Mouse (Mus musculus) adrenal gland, postnatal 25 days (tissue): Measurements from ENCODE around the gene Nup205. TPM values are rescaled to one million over a fixed set of nuclear protein-coding genes. Genes with fewer than 3 reads are reported as not detected.

Experiments
- DNase-seq: peaks from one replicate; pipeline ENCODE4 v3.0.0; 2021; ENCODE audit warnings: mixed read lengths
- total RNA-seq: library from RNA; stranded (reverse); gene quantifications from 2 replicates; pipeline ENCODE4 v1.2.3, GENCODE M21; 2021

Gene Nup205
- total RNA-seq, 1 experiment from 2014 or later, result 37.1 TPM

- no peak for DNase-seq
Measured at GRCm38 (mm10) chr6:35251807-35252476, 74.7 kb downstream of the Nup205 start.

DNA sequence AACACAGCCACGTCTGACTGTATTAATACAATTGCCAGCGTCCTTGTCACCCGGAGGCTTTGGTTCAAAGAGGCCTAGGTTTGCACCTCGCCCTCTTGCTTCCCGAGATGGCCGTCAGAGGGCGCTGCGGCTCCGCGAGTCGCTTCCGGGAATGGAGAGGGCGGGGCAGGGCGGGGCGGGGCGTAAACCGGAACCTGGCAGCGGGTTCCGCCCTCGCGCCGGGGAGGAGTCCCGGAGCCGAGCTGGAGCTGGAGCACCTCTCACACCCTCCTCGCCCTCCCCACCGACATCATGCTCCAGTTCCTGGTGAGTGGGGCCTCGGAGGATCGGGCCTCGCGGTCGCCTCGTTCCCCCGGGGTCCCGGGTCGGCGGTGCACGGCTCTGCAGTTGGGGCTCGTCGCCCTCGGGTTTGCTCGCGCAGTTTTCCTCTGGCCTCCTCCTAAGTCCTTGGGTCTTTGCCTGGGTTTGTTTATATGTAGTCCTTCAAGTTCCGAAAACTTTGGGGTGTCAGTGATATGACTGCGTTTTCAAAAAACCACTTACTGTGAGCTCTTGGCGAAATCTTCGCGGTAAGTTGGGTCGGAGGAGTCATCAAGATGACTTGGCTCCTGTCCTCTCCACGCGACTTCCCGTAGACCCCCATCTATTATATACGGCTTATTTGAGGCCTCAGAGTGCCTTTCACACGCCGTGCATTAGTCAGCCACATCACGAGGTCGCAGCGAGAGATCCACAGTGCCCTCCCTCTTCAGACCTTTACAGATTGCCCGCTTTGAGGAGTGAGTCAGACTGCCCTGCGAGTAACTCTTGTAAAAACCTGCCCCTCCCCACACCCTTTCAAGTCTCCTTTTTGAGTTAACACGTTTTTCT lies 75.5 kb downstream of the Nup205 start:
- peak; percentile 93 for DNase-seq

DNA sequence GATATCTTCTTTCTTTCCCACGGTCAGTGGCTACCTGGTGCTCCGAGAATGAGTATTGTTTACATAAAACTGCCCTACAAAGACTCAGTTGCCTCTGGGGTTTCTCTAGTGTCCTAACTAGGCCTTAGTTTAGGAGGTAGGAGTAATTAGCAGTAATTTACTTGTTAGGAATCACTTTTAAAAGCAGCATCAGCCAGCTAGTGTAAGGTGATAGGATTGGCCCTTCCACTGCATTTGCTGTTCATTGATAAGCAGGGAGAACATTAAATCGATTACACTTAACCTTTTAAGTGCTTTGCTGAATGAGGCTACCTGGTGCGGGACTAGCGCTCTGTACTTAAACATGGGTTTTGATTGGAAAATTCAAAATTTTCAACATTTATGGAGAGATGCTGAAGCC lies 76.3 kb downstream of the Nup205 start:
- DNase-seq, result no peak

- DNase-seq, result no peak
Measured at GRCm38 (mm10) chr6:35254136-35254904, 77.1 kb downstream of the Nup205 start.

DNA sequence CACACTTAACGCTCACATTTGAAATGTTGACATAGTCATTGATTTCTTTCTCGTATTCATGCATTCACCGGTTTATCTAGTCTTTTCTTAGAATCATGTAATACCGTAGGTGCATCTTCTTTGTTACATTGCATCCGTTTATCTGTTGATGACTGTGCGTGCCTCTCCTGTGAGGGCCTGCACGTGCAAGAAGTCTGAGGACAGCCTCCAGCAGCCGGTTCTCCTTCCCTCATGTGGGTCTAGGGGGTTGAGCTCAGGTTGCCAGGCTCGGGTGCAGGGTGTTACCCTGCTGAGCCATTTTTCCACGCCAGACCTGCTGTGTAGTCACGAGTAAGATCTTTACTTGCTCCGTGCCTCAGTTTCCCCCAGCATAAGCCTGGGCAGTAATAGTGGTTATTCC lies 77.8 kb downstream of the Nup205 start:
- no peak for DNase-seq

DNA sequence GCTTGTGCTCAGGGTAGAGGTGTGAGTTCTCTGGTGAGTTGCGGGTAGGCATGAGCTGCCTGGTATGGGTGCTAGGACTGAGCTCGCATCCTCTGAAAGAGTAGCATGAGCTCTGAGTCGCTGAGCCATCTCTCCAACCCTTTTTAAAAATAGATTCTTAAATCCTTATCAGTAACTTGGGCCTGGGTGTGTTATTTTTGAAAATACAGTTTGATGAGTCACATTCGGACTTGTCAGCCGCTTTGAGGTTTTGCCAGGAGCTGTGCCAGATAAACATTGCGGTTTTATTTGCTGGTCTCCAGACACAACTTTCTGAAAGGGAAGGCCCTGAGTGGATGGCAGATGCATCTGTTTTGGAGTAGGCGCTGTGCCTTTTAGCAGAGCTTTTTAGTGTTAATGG lies 79.5 kb downstream of the Nup205 start:
- DNase-seq, result peak; percentile 72

DNA sequence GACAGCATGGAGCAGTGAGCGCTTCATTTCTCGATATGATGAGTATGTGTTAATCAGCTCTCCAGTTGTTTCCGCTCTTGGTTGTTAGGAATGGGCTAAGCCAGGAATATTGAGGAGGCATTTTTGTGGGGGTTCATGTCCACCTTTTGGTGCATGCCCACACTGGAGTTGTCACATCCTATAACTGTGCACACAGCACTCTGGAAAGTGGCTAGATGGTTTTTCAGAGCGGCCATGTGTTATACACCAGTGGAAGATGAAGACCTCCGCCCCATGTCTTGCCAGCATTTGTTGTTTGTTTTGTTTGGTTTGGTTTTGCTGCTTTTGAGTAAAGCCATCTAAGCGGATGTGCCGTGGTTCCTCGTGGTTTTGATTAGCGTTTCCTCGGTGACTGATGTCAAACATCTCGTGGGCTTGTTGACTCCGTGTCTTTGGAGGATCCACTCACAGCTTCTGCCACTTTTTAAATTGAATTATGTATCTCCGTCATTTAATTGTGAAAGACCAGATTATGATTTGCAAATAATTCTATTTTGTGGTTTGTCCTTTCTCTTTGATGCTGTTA lies 80.5 kb downstream of the Nup205 start:
- no peak for DNase-seq

DNA sequence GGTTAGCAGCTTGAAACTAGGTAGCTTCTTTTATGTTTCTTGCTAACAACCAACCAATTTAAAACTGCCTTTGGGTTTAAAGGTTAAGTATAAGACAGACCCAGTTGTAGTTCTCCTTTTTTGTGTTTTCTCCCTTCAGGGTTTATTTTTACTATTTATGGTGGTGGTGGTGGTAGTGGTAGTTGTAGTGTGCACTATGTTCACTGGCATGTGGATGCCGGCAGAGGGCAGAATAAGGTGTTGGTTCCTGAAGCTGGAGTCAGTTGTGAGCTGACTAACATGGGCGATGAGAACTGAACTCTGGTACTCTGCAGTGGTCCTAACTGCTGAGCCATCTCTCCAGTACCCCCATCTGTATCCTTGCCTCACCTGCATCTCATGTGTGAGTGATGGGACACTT lies 81.7 kb downstream of the Nup205 start:
- no peak for DNase-seq

- peak; percentile 45 for DNase-seq
Measured at GRCm38 (mm10) chr6:35259526-35259925, 82.3 kb downstream of the Nup205 start.

- DNase-seq, result no peak
Measured at GRCm38 (mm10) chr6:35260531-35260930, 83.3 kb downstream of the Nup205 start.

DNA sequence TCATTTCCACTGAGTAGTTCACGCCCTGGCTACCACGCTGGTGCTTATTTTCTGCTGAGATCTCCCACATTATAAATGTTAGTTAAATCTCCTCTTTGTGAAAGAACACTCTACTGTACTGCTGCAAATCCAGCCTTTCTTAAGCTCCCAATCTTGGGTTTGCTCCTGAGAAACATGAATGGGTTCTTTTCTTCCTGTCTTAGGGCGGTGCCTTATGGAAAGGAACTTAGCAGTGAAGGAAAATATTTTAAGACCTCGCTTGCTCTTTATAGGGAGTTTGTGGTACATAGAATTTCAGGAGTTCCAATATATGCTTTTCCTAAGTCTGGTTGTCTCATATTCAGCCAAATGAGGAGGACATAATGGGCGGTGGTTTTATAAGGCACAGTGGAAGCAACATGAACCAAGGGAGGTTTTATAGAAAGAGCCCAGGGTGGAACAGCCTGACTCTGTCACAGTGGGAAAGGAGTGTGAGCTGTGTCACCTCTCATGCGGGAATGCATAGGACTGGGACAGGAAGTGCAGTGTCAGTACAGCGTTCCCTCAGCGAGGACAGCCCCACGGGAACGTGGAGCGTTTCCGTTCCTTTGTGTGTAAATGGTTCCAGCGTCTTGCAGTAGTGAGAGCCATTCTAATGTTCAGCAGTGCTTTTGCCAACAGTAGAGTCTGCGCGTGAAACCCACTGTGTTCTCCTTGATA lies 88.5 kb downstream of the Nup205 start:
- no peak for DNase-seq

- DNase-seq, result no peak
Measured at GRCm38 (mm10) chr6:35268711-35269110, 91.5 kb downstream of the Nup205 start.

DNA sequence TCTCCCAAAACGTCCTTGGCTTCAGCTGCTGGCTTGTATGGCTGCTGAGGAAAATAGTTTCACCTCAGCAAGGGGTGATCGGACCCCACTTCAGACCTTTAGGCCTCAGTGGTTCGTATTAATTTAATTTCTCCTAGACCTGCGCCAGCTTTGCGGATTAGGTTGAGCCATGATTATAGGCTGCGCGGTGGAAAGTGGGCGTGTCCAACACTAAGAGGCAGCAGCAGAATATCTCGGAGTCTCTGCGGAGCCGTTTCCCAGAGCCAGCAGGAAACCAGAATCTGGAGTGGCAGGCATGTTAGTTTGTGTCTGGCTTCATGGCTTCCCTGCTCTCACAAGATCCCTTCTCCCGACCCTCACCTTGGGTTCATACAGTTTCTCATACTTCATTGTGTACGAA lies 92.4 kb downstream of the Nup205 start:
- no peak for DNase-seq

GRCm38 (mm10) chr6:35271094-35271855 lies 94.1 kb downstream of the Nup205 start:
- DNase-seq, result no peak

- DNase-seq, result no peak
Measured at GRCm38 (mm10) chr6:35271868-35272765, 94.9 kb downstream of the Nup205 start.

DNA sequence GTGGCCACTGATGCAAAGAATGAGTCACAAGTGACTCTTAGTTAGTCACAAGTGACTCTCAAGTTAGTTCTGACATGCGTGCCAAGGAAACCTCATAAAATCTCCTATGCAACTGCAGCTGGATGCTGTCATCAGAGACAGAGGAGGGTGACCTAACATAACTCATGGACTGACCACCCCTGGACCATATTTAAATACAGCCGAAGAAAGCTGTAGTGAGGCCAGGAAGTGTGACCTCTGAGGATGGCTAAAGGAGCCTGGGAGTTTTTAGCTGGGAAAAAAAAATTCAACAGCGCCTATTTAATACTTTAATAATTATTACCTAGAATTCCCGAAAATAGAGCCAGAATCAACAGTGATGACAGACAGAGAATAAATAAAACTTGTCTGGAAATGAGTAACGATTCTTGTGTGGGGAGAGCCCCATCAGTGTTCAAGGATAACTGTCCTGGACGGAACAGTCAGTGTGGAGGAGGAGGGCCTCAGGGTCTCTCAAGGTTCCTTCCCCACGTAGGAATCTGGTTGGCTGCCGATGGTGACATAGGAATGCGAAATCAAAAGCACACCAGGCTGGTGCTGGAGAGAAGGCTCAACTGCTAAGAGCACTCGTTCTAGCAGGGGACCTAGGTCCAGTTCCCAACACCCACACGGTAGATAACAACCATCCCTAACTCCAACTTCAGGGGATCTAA lies 96.3 kb downstream of the Nup205 start:
- no peak for DNase-seq

- no peak for DNase-seq
Measured at GRCm38 (mm10) chr6:35277903-35278587, 100.8 kb downstream of the Nup205 start.

- DNase-seq, result no peak
Measured at GRCm38 (mm10) chr6:35279306-35279705, 102.1 kb downstream of the Nup205 start.
